Mouse (Mus musculus) brain, embryonic 14.5 days (tissue): ENCODE data around the gene 2310061I04Rik. TPM values are rescaled to one million over a fixed set of nuclear protein-coding genes. Genes with fewer than 3 reads are reported as not detected.

Source experiments
- DNase-seq: peaks from one replicate; pipeline ENCODE4 v3.0.0-alpha.2; 2011; ENCODE audit warnings: low read depth
- CTCF ChIP-seq: fragments of 200-500 bp; IDR thresholded peaks from 2 replicates; pipeline ENCODE4 v1.5.1; 2012; ENCODE audit warnings: inconsistent platforms, mild to moderate bottlenecking, moderate library complexity, borderline replicate concordance; ENCODE audit not compliant: insufficient read depth, insufficient read length; ENCODE audit errors: extremely low read depth
- POLR2A ChIP-seq: fragments of 200-500 bp; IDR thresholded peaks from 2 replicates; pipeline ENCODE4 v1.6.1; 2012; ENCODE audit warnings: mild to moderate bottlenecking, inconsistent platforms, borderline replicate concordance; ENCODE audit not compliant: poor library complexity, insufficient read depth, insufficient read length, severe bottlenecking; ENCODE audit errors: extremely low read depth
- polyA plus RNA-seq: library from polyadenylated mRNA; depleted of rRNA; stranded (reverse); fragments of >200 nt; gene quantifications from 2 replicates; pipeline ENCODE4 v1.2.3, GENCODE M21; 2012

Gene 2310061I04Rik
- polyA plus RNA-seq, 1 experiment, result 83.5 TPM

GRCm38 (mm10) chr17:35920384-35920783 lies 23.2 kb upstream of the 2310061I04Rik start:
- peak; percentile 14 for DNase-seq
- no peak for TF ChIP-seq CTCF
- no peak for TF ChIP-seq POLR2A

GRCm38 (mm10) chr17:35919864-35920301 lies 22.7 kb upstream of the 2310061I04Rik start:
- TF ChIP-seq POLR2A, result no peak
- no peak for TF ChIP-seq CTCF
- DNase-seq, result no peak

- peak; percentile 99 for DNase-seq
- TF ChIP-seq POLR2A (no peak), CTCF (no peak)
These were observed 22.0 kb upstream of the 2310061I04Rik start for GRCm38 (mm10) chr17:35919060-35919715.

- TF ChIP-seq CTCF (no peak), POLR2A (no peak)
- DNase-seq, result peak; percentile 90
These were observed 21.2 kb upstream of the 2310061I04Rik start for GRCm38 (mm10) chr17:35918276-35919059.

GRCm38 (mm10) chr17:35917463-35918251 lies 20.4 kb upstream of the 2310061I04Rik start:
- peak; percentile 97 for DNase-seq
- TF ChIP-seq POLR2A (no peak), CTCF (no peak)

GRCm38 (mm10) chr17:35917143-35917462 lies 19.9 kb upstream of the 2310061I04Rik start:
- no peak for TF ChIP-seq POLR2A
- no peak for TF ChIP-seq CTCF
- DNase-seq, result no peak

- DNase-seq, result peak; percentile 100
- TF ChIP-seq CTCF (peak; percentile 64; the same call in 1 of the 2 replicates), POLR2A (peak; percentile 89; the same call in 1 of the 2 replicates)
These were observed 19.3 kb upstream of the 2310061I04Rik start, which contains the start of the genes Mrps18b and Ppp1r10 for GRCm38 (mm10) chr17:35916297-35917142. TSS of gene Mrps18b (minus strand) at chr17:35916389. TSS of gene Ppp1r10 (plus strand) at chr17:35916434.

- no peak for TF ChIP-seq POLR2A
- no peak for DNase-seq
These were observed 18.5 kb upstream of the 2310061I04Rik start for GRCm38 (mm10) chr17:35915538-35916296.

- TF ChIP-seq POLR2A (no peak), CTCF (no peak)
- no peak for DNase-seq
These were observed 17.7 kb upstream of the 2310061I04Rik start for GRCm38 (mm10) chr17:35914975-35915374.

- peak; percentile 97 for DNase-seq
- TF ChIP-seq CTCF, result no peak
- peak; percentile 91; the same call in 1 of the 2 replicates for TF ChIP-seq POLR2A
These were observed 12.7 kb upstream of the 2310061I04Rik start, which contains the start of gene Atat1 for GRCm38 (mm10) chr17:35909919-35910369. TSS of gene Atat1 (minus strand) at chr17:35910075.
